Mouse (Mus musculus) forebrain, embryonic 13.5 days (tissue): ENCODE measurements around the gene Bpnt1. TPM values are rescaled to one million over a fixed set of nuclear protein-coding genes. Genes with fewer than 3 reads are reported as not detected.

Source experiments
- ATAC-seq: fragments of 200-750 bp; cut with Nextera tagmentation; 2 replicates; pipeline ENCODE4 v1.8.0; 2017
- H3K27ac ChIP-seq: fragments of 300-500 bp; sonication (generic); 2 replicates; pipeline ENCODE4 v1.5.1; 2015; ENCODE audit warnings: inconsistent platforms, mild to moderate bottlenecking, moderate library complexity
- H3K27me3 ChIP-seq: fragments of 300-500 bp; sonication (generic); 2 replicates; pipeline ENCODE4 v1.6.1; 2015; ENCODE audit warnings: mild to moderate bottlenecking, inconsistent platforms
- H3K36me3 ChIP-seq: fragments of 300-500 bp; sonication (generic); 2 replicates; pipeline ENCODE4 v1.6.1; 2015; ENCODE audit warnings: mild to moderate bottlenecking, inconsistent platforms; ENCODE audit not compliant: poor library complexity, severe bottlenecking
- H3K4me1 ChIP-seq: fragments of 300-500 bp; sonication (generic); 2 replicates; pipeline ENCODE4 v1.6.1; 2015; ENCODE audit warnings: inconsistent platforms
- H3K4me2 ChIP-seq: fragments of 300-500 bp; sonication (generic); 2 replicates; pipeline ENCODE4 v1.6.1; 2015; ENCODE audit warnings: inconsistent platforms, mild to moderate bottlenecking, moderate library complexity
- H3K4me3 ChIP-seq: fragments of 300-500 bp; sonication (generic); 2 replicates; pipeline ENCODE4 v1.5.1; 2015; ENCODE audit warnings: mild to moderate bottlenecking, inconsistent platforms
- H3K9ac ChIP-seq: fragments of 300-500 bp; sonication (generic); 2 replicates; pipeline ENCODE4 v1.6.1; 2015; ENCODE audit warnings: mild to moderate bottlenecking, inconsistent platforms
- H3K9me3 ChIP-seq: fragments of 300-500 bp; sonication (generic); replicated peaks from 2 replicates; pipeline ENCODE4 v1.6.1; 2016; ENCODE audit warnings: inconsistent platforms
- WGBS: fragments of 180-500 bp; shearing (Covaris S2); methylation state at CpG from one replicate; pipeline ENCODE4 v1.1.7; 2015; 5-methylcytosine and 5-hydroxymethylcytosine counted together
- polyA plus RNA-seq: library from polyadenylated mRNA; unstranded; fragments of >200 nt; fragmentation: Nextera tagmentation; extraction: Ambion mirVana; gene quantifications from 2 replicates; pipeline ENCODE4 v1.2.1, GENCODE M21; 2015

Bpnt1 gene
- 34.8 and 37.7 TPM in 2 replicates for polyA plus RNA-seq

GRCm38 (mm10) chr1:185331983-185332430 is at the start of gene Bpnt1:
Gene Bpnt1 (plus strand): TSS chr1:185332149.
- Histone ChIP-seq H3K4me1 (peaks cover 53% of the 10 kb centered on the region), H3K36me3 (peaks cover 4% of the 10 kb centered on the region), H3K4me2 (peak within 1 kb of the TSS; percentile 71), H3K27me3 (no peaks in the 10 kb centered on the region), H3K27ac (peak within 1 kb of the TSS; percentile 78), H3K9me3 (no peaks in the 10 kb centered on the region), H3K4me3 (peak within 1 kb of the TSS; percentile 73), H3K9ac (peak within 1 kb of the TSS; percentile 82)
- peak; percentile 84 for ATAC-seq
- WGBS = under 1% methylated on average over 32 of the region's 32 CpGs

GRCm38 (mm10) chr1:185282846-185283245 is 49.1 kb upstream of the Bpnt1 start:
- 93% methylated on average over 11 of the region's 11 CpGs for WGBS
- ATAC-seq = no peak
- Histone ChIP-seq H3K4me1 (peaks cover 16% of the 10 kb centered on the region), H3K4me3 (no peak overlapping the region), H3K36me3 (peaks cover 91% of the 10 kb centered on the region), H3K4me2 (no peak overlapping the region), H3K9ac (no peak overlapping the region), H3K9me3 (no peaks in the 10 kb centered on the region), H3K27me3 (no peaks in the 10 kb centered on the region), H3K27ac (no peak overlapping the region)

GRCm38 (mm10) chr1:185283247-185283646 is 48.7 kb upstream of the Bpnt1 start:
- Histone ChIP-seq H3K9ac (no peak overlapping the region), H3K36me3 (peaks cover 91% of the 10 kb centered on the region), H3K4me3 (no peak overlapping the region), H3K27me3 (no peaks in the 10 kb centered on the region), H3K4me2 (no peak overlapping the region), H3K9me3 (no peaks in the 10 kb centered on the region), H3K27ac (no peak overlapping the region), H3K4me1 (peaks cover 16% of the 10 kb centered on the region)
- ATAC-seq = no peak
- 92% methylated on average over 15 of the region's 15 CpGs for WGBS

GRCm38 (mm10) chr1:185284740-185285139 is 47.2 kb upstream of the Bpnt1 start:
- H3K4me2 ChIP-seq = no peak overlapping the region
- no peaks in the 10 kb centered on the region for H3K27me3 ChIP-seq
- H3K4me3 ChIP-seq = no peak overlapping the region
- H3K9ac ChIP-seq = no peak overlapping the region
- H3K4me1 ChIP-seq = peaks cover 16% of the 10 kb centered on the region
- H3K36me3 ChIP-seq = peaks cover 77% of the 10 kb centered on the region
- H3K27ac ChIP-seq = peak overlapping the region; percentile 36; the same call in 1 of the 2 replicates
- H3K9me3 ChIP-seq = no peaks in the 10 kb centered on the region
- WGBS = 48% methylated on average over 4 of the region's 4 CpGs
- peak; percentile 78 for ATAC-seq

- Histone ChIP-seq H3K27ac (peak overlapping the region; percentile 36; the same call in 1 of the 2 replicates), H3K27me3 (no peaks in the 10 kb centered on the region), H3K9me3 (no peaks in the 10 kb centered on the region), H3K4me2 (no peak overlapping the region), H3K9ac (no peak overlapping the region), H3K36me3 (peaks cover 77% of the 10 kb centered on the region), H3K4me1 (peaks cover 16% of the 10 kb centered on the region), H3K4me3 (no peak overlapping the region)
- 79% methylated on average over 4 of the region's 4 CpGs for WGBS
- peak; percentile 87 for ATAC-seq
Observed at GRCm38 (mm10) chr1:185285171-185285570, 46.8 kb upstream of the Bpnt1 start.

- H3K36me3 ChIP-seq = peaks cover 79% of the 10 kb centered on the region
- H3K9ac ChIP-seq = no peak overlapping the region
- H3K4me2 ChIP-seq = no peak overlapping the region
- no peak overlapping the region for H3K4me3 ChIP-seq
- no peaks in the 10 kb centered on the region for H3K27me3 ChIP-seq
- WGBS = 95% methylated on average over 20 of the region's 20 CpGs
- H3K27ac ChIP-seq = no peak overlapping the region
- peaks cover 16% of the 10 kb centered on the region for H3K4me1 ChIP-seq
- H3K9me3 ChIP-seq = no peaks in the 10 kb centered on the region
- no peak for ATAC-seq
Observed at GRCm38 (mm10) chr1:185287066-185287465, 44.9 kb upstream of the Bpnt1 start.

GRCm38 (mm10) chr1:185289231-185289630 is 42.7 kb upstream of the Bpnt1 start:
- WGBS = 85% methylated on average over 5 of the region's 5 CpGs

GRCm38 (mm10) chr1:185291336-185291735 is 40.6 kb upstream of the Bpnt1 start:
- H3K4me2 ChIP-seq = no peak overlapping the region
- WGBS = 78% methylated on average over 4 of the region's 4 CpGs
- ATAC-seq = no peak
- H3K36me3 ChIP-seq = peaks cover 79% of the 10 kb centered on the region
- no peaks in the 10 kb centered on the region for H3K27me3 ChIP-seq
- H3K4me3 ChIP-seq = no peak overlapping the region
- H3K9ac ChIP-seq = no peak overlapping the region
- no peak overlapping the region for H3K27ac ChIP-seq
- H3K4me1 ChIP-seq = no peaks in the 10 kb centered on the region
- no peaks in the 10 kb centered on the region for H3K9me3 ChIP-seq

More at GRCm38 (mm10) chr1:185289231-185289630, 42.7 kb upstream of the Bpnt1 start:
- Histone ChIP-seq H3K9me3 (no peaks in the 10 kb centered on the region), H3K36me3 (peaks cover 80% of the 10 kb centered on the region), H3K4me2 (no peak overlapping the region), H3K9ac (no peak overlapping the region), H3K27me3 (no peaks in the 10 kb centered on the region), H3K27ac (no peak overlapping the region), H3K4me1 (peaks cover 15% of the 10 kb centered on the region), H3K4me3 (no peak overlapping the region)
- ATAC-seq = no peak

GRCm38 (mm10) chr1:185292646-185293360 is 39.1 kb upstream of the Bpnt1 start:
- Histone ChIP-seq H3K4me1 (no peaks in the 10 kb centered on the region), H3K27ac (no peak overlapping the region), H3K27me3 (no peaks in the 10 kb centered on the region), H3K9me3 (no peaks in the 10 kb centered on the region), H3K4me2 (no peak overlapping the region), H3K9ac (no peak overlapping the region), H3K4me3 (no peak overlapping the region), H3K36me3 (peaks cover 80% of the 10 kb centered on the region)
- WGBS = 90% methylated on average over 10 of the region's 10 CpGs
- no peak for ATAC-seq

- no peak for ATAC-seq
- H3K27ac ChIP-seq = no peak overlapping the region
- H3K4me2 ChIP-seq = no peak overlapping the region
- H3K27me3 ChIP-seq = no peaks in the 10 kb centered on the region
- no peaks in the 10 kb centered on the region for H3K9me3 ChIP-seq
- WGBS = 91% methylated on average over 7 of the region's 7 CpGs
- H3K4me1 ChIP-seq = no peaks in the 10 kb centered on the region
- H3K36me3 ChIP-seq = peaks cover 64% of the 10 kb centered on the region
- no peak overlapping the region for H3K4me3 ChIP-seq
- H3K9ac ChIP-seq = no peak overlapping the region
Observed at GRCm38 (mm10) chr1:185296850-185297249, 35.1 kb upstream of the Bpnt1 start.

GRCm38 (mm10) chr1:185298496-185298895 is 33.5 kb upstream of the Bpnt1 start:
- Histone ChIP-seq H3K4me1 (no peaks in the 10 kb centered on the region), H3K36me3 (peaks cover 61% of the 10 kb centered on the region), H3K4me2 (no peak overlapping the region), H3K9me3 (no peaks in the 10 kb centered on the region), H3K4me3 (no peak overlapping the region), H3K27ac (no peak overlapping the region), H3K27me3 (no peaks in the 10 kb centered on the region), H3K9ac (no peak overlapping the region)
- WGBS = 95% methylated on average over 8 of the region's 8 CpGs
- ATAC-seq = no peak

GRCm38 (mm10) chr1:185302816-185303215 is 29.1 kb upstream of the Bpnt1 start:
- WGBS = 94% methylated on average over 6 of the region's 6 CpGs
- Histone ChIP-seq H3K4me1 (no peaks in the 10 kb centered on the region), H3K4me2 (no peak overlapping the region), H3K9me3 (no peaks in the 10 kb centered on the region), H3K36me3 (peaks cover 39% of the 10 kb centered on the region), H3K27ac (no peak overlapping the region), H3K4me3 (no peak overlapping the region), H3K27me3 (no peaks in the 10 kb centered on the region), H3K9ac (no peak overlapping the region)
- no peak for ATAC-seq
